Mouse (Mus musculus): ENCODE results near the gene Morn1.

The Morn1 gene

GRCm38 (mm10) chr4:155121222-155121621 lies 34.8 kb downstream of the Morn1 start:
- DNase-seq, result no peak

- no peak for DNase-seq
These were observed 35.6 kb downstream of the Morn1 start for GRCm38 (mm10) chr4:155121915-155122443.

GRCm38 (mm10) chr4:155122444-155123040 lies 36.2 kb downstream of the Morn1 start:
- DNase-seq, result no peak

- DNase-seq, result no peak
These were observed 37.6 kb downstream of the Morn1 start for GRCm38 (mm10) chr4:155123868-155124534.

GRCm38 (mm10) chr4:155125310-155125709 lies 38.9 kb downstream of the Morn1 start:
- DNase-seq, result no peak

- DNase-seq, result no peak
These were observed 39.8 kb downstream of the Morn1 start for GRCm38 (mm10) chr4:155126194-155126593.

GRCm38 (mm10) chr4:155126602-155127372 lies 40.4 kb downstream of the Morn1 start:
- DNase-seq, result peak in 1 of 2 experiments; percentile 29

- DNase-seq, result no peak
These were observed 42.0 kb downstream of the Morn1 start for GRCm38 (mm10) chr4:155128411-155128810.

- DNase-seq, result peak; percentile 46 to 49
These were observed 42.9 kb downstream of the Morn1 start for GRCm38 (mm10) chr4:155129132-155129917.

- no peak for DNase-seq
These were observed 43.6 kb downstream of the Morn1 start for GRCm38 (mm10) chr4:155129996-155130395.

GRCm38 (mm10) chr4:155130616-155131015 lies 44.2 kb downstream of the Morn1 start:
- no peak for DNase-seq

GRCm38 (mm10) chr4:155133188-155133587 lies 46.8 kb downstream of the Morn1 start:
- DNase-seq, result no peak

- no peak for DNase-seq
These were observed 47.5 kb downstream of the Morn1 start for GRCm38 (mm10) chr4:155133658-155134417.

GRCm38 (mm10) chr4:155134686-155135172 lies 48.4 kb downstream of the Morn1 start:
- no peak for DNase-seq

- no peak for DNase-seq
These were observed 49.7 kb downstream of the Morn1 start for GRCm38 (mm10) chr4:155135909-155136585.

- DNase-seq, result no peak
These were observed 51.5 kb downstream of the Morn1 start for GRCm38 (mm10) chr4:155137891-155138290.

- no peak for DNase-seq
These were observed 52.1 kb downstream of the Morn1 start for GRCm38 (mm10) chr4:155138451-155138850.

- DNase-seq, result no peak
These were observed 53.1 kb downstream of the Morn1 start for GRCm38 (mm10) chr4:155139281-155140045.

GRCm38 (mm10) chr4:155140150-155140549 lies 53.8 kb downstream of the Morn1 start:
- DNase-seq, result no peak

- DNase-seq, result no peak
These were observed 54.5 kb downstream of the Morn1 start for GRCm38 (mm10) chr4:155140795-155141265.

All from thymus, adult 18-20 months (tissue).